Mouse (Mus musculus) monocyte, adult 5-6 weeks (primary cell): Measurements from ENCODE around the gene Palm. TPM values are rescaled to one million over a fixed set of nuclear protein-coding genes. Genes with fewer than 3 reads are reported as not detected.

Experiments
- ATAC-seq: fragments of 153-309, 156-312 bp; replicated peaks from 2 replicates; pipeline ENCODE4 v1.8.0; 2017; ENCODE audit warnings: mild to moderate bottlenecking; ENCODE audit not compliant: low TSS enrichment, insufficient number of reproducible peaks, severe bottlenecking, poor library complexity, low FRiP score
- total RNA-seq: library from RNA; stranded (forward); fragments of 200-1000, 200-491, 200-594 nt; gene quantifications from 3 replicates; pipeline ENCODE4 v1.2.3, GENCODE M21; 2017

Palm gene
- total RNA-seq, 1 experiment from 2014 or later = 27.0 TPM

DNA sequence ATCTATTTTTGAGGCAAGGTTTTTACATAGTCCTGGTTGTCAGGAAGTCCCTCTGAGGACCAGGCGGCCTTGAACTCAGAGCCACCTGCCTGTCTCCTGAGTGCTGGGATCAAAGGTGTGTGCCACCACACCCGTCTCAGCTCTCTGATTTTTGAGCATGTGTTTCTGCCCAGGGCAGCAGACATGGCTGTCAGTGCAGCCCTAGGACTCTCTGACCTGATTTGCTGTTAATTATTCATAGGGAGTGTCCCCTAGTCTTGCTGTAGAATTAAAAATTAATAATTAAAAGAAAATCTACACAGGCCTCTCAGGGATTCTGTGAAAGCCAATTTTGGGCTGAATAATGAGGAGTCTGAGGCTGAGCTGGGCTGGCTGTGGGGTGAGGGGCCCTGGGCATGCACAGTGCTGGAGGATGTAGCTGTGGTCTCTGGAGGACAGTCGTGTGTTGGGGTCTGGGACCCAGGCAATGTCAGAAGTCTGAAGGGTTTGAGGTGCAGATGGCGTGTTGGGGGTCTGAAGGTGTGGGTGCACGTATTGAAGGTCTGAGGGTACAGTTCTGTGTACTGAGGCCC, 21.0 kb downstream of the Palm start:
- no peak for ATAC-seq

GRCm38 (mm10) chr10:79815671-79816494, 22.5 kb downstream of the Palm start:
- no peak for ATAC-seq

DNA sequence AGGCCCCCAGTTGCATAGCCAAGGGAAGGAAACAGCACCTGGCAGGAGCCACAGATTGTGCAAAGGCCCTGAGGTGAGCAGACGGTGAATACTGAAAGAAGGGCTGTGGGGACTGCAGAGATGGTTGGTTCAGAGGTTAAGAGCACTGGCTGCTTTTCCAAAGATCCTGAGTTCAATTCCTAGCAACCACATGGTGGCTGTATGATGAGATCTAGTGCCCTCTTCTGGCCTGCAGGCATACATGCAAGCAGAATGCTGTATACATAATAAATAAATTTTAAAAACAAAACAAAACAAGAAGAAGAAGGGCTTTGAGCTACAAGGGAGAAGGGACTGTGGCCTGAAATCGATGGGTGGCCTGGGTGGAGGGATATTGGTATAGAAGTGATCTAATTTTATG, 23.7 kb downstream of the Palm start:
- ATAC-seq = no peak

GRCm38 (mm10) chr10:79818225-79818624, 24.9 kb downstream of the Palm start:
- ATAC-seq = no peak

GRCm38 (mm10) chr10:79819606-79820005, 26.2 kb downstream of the Palm start:
- ATAC-seq = no peak

DNA sequence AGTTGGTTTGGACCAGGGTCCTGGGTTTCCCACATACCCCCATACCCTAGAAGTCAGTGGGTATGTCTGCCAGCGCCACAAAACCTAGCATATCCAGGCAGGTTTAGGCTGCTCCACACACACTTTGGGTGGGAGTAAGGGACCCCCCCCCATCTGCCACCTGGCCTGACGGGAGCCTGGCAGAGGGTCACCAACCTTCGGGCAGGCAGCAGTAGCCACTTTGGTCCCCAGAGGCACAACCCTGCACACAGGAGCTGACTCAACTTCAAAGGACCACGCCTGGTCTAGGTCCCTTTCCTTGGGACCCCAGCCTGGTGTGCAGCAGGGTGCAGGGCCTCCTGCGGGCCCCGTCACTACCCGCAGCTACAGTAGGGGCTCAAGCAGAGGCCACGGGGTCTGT, 26.9 kb downstream of the Palm start:
- ATAC-seq = no peak

- ATAC-seq = no peak
Observed at GRCm38 (mm10) chr10:79820782-79821181, 27.4 kb downstream of the Palm start, which contains the start of gene Misp. Gene Misp, plus strand, starts transcription at chr10:79820989.

DNA sequence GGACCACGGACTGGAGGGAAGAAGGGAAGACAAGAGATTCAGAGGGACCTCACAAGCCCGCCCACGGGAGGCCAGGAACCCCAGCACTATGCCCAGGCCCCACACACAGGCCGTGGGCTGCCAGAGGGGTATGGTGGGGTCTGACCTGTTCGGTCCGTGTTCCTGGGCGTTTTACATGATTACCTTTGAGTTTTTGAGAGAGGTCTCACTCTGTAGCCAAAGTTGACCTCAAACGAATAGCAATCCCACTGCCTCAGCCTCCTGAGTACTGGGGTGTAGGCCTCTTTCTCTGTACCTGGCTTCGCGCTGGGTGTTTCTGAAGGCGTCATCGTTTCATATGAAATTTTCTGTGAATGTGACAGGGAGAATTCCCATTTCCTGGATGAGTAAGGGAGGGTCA, 28.4 kb downstream of the Palm start:
- no peak for ATAC-seq

DNA sequence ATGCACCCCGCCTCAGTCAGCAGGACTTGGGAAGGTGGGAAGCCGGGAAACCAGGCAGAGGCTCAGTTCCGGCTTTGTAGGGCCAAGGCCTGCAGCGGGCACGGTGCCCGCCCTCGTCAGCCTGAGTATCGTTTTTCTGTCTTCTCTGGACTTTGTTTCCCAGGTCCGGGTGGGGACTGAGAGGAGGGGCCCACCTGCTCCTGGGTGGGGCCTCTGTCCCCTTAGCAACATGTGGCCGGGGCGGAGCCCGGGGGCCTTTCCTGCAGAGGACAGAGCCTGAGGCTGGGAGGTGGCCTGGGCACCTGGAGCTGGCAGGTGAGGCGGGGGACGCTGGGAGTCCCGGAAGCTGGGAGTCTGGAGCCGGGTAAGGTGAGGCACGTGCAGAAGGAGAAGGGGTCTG, 29.0 kb downstream of the Palm start:
- ATAC-seq = no peak

DNA sequence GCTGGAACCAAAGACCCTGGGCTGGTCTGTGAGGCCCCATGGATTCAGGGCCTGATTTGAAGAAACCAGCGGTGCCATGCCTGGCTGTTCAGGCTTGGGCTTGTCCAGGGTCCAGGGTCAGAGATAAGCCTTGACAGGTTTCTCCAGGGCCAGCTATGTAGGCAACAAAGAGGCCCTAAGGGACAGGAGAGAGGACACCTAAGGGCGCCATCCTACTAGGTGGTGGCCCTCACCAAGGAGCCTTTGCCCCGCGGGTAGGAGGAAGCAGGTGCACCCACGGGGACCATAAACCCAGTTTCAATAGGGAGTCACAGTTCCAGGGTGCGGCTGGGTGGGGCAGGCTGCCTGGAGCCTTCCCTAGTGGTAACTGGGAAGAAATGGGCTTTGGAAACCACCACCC, 29.6 kb downstream of the Palm start:
- ATAC-seq = no peak

DNA sequence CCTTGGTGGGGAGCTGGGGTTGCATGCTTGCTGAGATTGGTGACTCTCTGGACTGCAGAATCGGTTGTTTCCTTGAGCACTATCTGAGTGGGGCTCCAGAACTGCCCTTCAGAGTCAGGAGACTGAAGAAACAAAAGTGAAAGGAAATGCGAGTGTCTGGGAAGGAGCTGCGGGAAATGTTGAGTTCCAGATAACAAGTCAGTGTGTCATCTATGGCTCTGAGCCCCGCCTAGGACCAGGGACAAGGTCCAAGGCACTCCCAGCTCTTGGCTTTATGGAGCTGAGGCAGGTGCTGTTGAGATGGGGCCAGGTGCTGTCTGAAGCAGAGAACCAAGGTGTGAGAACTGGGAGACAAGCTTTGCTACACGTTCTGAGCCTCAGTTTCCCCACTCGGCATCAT, 31.0 kb downstream of the Palm start:
- no peak for ATAC-seq

DNA sequence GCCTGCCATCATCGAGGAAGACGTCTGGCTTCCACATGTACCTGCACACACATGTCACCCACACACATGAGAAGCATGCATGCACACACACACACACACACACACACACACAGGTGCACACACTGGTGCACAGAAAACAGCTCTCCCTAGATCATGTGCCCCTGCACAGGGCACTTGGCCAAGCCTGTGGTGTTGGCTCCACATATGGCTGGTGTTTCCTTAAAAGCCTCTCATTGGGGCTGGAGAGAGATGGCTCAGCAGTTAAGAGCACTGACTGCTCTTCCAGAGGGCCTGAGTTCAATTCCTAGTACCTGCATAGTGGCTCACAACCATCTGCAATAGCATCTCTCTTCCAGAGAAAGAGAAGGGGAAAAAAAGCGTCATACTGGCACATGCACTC, 38.2 kb downstream of the Palm start:
- no peak for ATAC-seq

- ATAC-seq = no peak
Observed at GRCm38 (mm10) chr10:79832026-79832785, 38.8 kb downstream of the Palm start.

DNA sequence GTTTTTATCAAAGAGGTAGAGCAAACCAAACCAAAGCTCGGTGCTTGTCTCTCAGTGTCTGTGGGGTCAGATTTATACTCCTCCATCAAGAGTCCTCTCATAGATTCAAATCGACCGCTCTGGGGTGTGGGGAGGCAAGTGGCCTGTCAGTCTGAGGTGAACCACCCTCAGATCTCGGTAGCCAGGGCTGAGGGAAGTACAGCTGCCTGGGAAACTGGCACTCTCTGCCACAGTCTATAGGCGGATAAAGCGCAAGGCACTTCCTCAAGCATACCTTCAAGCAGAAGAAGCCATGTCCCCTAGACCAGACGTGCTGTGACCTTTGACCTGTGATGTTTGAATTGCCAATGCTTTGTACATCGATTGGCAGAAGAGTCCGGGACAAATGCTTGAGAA, 39.4 kb downstream of the Palm start:
- ATAC-seq = no peak

DNA sequence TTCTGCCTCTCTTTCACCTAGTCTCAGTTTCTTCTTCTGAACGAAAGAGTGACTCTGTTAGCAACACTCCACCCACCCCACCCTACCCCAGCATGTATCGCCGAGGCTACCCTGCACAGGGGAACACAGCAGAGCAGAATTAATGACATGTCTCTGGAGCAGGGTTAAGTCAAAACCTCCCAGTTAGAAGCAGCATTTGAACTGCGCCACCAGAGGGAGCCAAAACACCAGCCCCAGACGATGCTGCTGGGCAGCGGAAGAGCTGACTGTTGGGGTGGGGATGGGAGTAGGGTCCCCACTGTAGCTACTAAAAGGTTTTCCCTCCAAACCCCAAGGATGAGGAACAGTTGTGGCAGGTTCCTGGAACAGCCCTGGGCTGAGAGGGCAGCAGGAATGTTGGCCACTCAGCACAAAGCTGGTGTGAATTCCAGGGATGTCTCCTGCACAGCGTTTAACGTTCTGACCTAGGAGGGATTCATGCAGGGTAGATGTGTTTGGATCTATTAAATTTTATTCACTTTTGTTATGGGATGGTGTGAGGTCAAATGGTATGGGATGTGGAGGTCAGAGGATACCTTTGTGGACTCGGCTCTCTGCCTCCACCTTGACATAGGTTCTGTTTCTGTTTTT, 41.5 kb downstream of the Palm start:
- peak; percentile 72 for ATAC-seq

DNA sequence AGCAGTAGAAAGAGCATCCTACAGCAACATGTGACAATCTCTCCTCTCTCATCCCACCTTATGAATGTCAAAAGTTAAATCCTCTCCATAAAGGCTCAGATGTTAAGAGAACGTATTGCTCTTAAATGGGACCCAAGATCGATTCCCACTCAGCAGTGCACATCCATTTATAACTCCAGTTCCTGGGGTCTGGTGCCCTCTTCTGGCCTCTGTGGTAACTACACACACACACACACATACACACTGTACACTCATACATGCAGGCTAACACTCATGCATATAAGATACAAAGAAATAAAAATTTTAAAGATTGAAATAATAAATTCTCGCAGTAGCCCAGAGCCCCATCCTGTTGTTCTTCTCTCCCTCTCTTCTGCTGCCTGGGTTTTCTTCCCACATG, 43.5 kb downstream of the Palm start:
- ATAC-seq = no peak

DNA sequence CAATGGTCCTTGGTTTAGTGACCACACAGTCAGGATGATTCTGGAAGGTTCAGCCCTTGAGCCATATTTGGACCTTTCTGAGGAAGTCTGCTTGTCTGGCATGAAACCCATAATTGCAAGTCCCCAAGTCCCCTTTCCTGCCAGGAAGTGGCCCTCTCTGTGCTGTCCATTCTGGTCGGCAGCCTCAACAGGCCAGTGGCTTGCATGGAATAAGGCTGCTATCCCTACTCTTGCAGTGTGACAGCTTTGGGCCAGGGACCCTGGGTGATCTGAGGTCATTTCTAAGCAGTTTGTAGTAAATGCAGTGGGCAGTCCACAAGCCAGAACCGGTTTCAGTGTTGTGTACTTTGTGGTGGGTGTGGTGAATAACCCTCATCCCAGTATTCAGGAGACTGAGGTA, 44.8 kb downstream of the Palm start:
- no peak for ATAC-seq

DNA sequence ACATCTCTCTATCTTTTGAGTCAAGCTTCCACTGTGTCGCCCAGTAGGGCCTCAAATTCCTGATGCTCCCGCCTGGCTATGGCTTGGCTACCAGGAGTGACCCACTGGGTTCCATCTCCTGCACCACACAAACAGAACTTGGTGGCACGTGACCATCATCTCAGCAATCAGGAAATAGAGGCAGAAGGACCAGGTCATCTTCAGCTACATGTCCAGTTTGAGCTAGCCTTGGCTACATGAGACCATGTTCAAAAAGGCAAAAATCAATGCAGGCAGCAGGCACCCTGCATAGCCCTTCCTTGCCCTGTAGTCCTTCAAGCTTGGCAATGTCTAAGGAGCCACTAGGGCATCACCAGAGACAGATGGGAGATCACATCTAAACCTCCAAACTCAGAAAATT, 46.7 kb downstream of the Palm start:
- no peak for ATAC-seq
